Comparison of ENCODE assay signal across 8 mouse cellular contexts in the genomic region with DNA sequence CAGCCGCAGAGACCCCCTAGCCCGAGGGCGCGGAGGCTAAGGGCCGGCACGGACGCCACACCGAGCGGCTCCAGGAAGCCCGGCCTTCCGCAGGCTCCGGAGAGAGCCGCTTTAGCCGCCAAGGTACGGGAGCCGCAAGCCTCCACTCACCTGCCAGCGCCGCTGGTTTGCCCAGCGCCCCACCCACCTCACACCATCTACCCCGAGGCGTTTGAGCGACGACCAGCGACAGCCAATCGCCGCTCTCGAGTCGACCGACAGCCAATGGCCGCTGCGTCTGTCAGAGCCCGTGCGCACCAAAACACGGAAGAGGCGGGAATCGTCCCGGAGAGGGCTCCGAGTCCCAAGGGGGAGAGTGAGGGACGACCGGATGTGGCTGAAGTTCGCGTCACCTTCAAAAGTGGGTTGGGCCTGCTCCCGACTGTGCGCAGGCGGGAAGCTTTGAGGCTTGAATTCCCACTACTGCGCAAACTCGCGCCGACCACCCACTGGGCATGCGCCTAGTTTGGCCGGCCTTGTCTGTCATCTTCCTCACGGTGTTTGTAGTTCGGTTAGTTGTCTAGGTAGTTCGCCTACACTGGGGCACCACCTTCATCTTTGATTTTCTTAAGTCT. TPM values are rescaled to one million over a fixed set of nuclear protein-coding genes. Genes with fewer than 3 reads are reported as not detected.
A peak's percentile ranks its signal among the peaks of the same experiment; 100 is the strongest.
DNase-seq lines count a peak whose midpoint lies in the region; ATAC-seq and TF ChIP-seq lines count a peak whose summit lies in the region.

A gene (minus strand): TSS at position 206 of the 614 bp plus-strand sequence.

- peak; percentile 99 for ATAC-seq in embryonic facial prominence, embryonic 15.5 days (ENCODE audit: insufficient number of reproducible peaks, low FRiP score, low TSS enrichment, low read depth)
- peak; percentile 98 for ATAC-seq in limb, embryonic 14.5 days (ENCODE audit: low FRiP score, low read depth)
- ATAC-seq in midbrain, postnatal 0 days (ENCODE audit: low FRiP score), result peak; percentile 99

- peak within 1 kb of the TSS; percentile 86 for H3K27ac ChIP-seq in bone marrow, adult 2 months (ENCODE audit: control insufficient read depth, insufficient read depth, low read depth, low read length, poor library complexity)
- H3K27ac ChIP-seq in embryonic facial prominence, embryonic 15.5 days (replicated peaks), result peak within 1 kb of the TSS; percentile 85
- H3K27ac ChIP-seq in limb, embryonic 14.5 days (replicated peaks; ENCODE audit: low read depth, low read length), result peak within 1 kb of the TSS; percentile 33
- H3K27ac ChIP-seq in midbrain, postnatal 0 days (ENCODE audit: low read depth, low read length), result peak within 1 kb of the TSS; percentile 77

- no peak for TF ChIP-seq CTCF in bone marrow, adult 2 months (IDR thresholded peaks at IDR 0.05; ENCODE audit: control insufficient read depth, insufficient read depth, low read length)
- peak; percentile 16; the same call in 1 of the 2 replicates for TF ChIP-seq CTCF in midbrain, postnatal 0 days (IDR thresholded peaks at IDR 0.05)

- DNase-seq in 416B (ENCODE audit: low read depth), result peak; percentile 99
- peak; percentile 99 for DNase-seq in heart, adult 8-10 months (ENCODE audit: low spot score)
- peak; percentile 99 for DNase-seq in kidney, adult 9 months
- peak; percentile 99 for DNase-seq in limb, embryonic 14.5 days (ENCODE audit: low spot score)
- peak; percentile 100 for DNase-seq in midbrain, postnatal 0 days (ENCODE audit: low spot score)
- DNase-seq in spleen, postnatal 14 days (ENCODE audit: low spot score in 2 of 2), result peak; percentile 94

- peak within 1 kb of the TSS; percentile 55 for H3K4me2 ChIP-seq in embryonic facial prominence, embryonic 15.5 days (replicated peaks)
- peak within 1 kb of the TSS; percentile 79 for H3K4me2 ChIP-seq in limb, embryonic 14.5 days (replicated peaks; ENCODE audit: low read depth, low read length, severe bottlenecking)
- peak within 1 kb of the TSS; percentile 76 for H3K4me2 ChIP-seq in midbrain, postnatal 0 days (ENCODE audit: low read depth, low read length, poor library complexity, severe bottlenecking)

- H3K4me1 ChIP-seq in bone marrow, adult 2 months (ENCODE audit: control insufficient read depth, insufficient read depth, low read length), result no peaks in the 10 kb centered on the region
- peaks cover 9% of the 10 kb centered on the region for H3K4me1 ChIP-seq in embryonic facial prominence, embryonic 15.5 days
- H3K4me1 ChIP-seq in limb, embryonic 14.5 days (ENCODE audit: control insufficient read depth, insufficient read depth, low read length), result peaks cover 5% of the 10 kb centered on the region
- no peaks in the 10 kb centered on the region for H3K4me1 ChIP-seq in midbrain, postnatal 0 days (ENCODE audit: insufficient read depth, low read length)

- no peaks in the 10 kb centered on the region for H3K9me3 ChIP-seq in embryonic facial prominence, embryonic 15.5 days (replicated peaks)
- H3K9me3 ChIP-seq in limb, embryonic 14.5 days (ENCODE audit: control insufficient read depth, low read length), result no peaks in the 10 kb centered on the region
- H3K9me3 ChIP-seq in midbrain, postnatal 0 days (ENCODE audit: low read length), result no peaks in the 10 kb centered on the region

- H3K4me3 ChIP-seq in bone marrow, adult 2 months (replicated peaks; ENCODE audit: control insufficient read depth, low read depth, low read length), result peak within 1 kb of the TSS; percentile 94
- H3K4me3 ChIP-seq in embryonic facial prominence, embryonic 15.5 days (replicated peaks), result peak within 1 kb of the TSS; percentile 99
- H3K4me3 ChIP-seq in limb, embryonic 14.5 days (replicated peaks; ENCODE audit: low read length), result peak within 1 kb of the TSS; percentile 73
- peak within 1 kb of the TSS; percentile 79 for H3K4me3 ChIP-seq in midbrain, postnatal 0 days (ENCODE audit: low read depth, low read length)

- peak; percentile 87; the same call in 1 of the 2 replicates for TF ChIP-seq POLR2A in bone marrow, adult 2 months (IDR thresholded peaks at IDR 0.05; ENCODE audit: borderline replicate concordance, control insufficient read depth, low read depth, low read length)
- 0 out of 2 replicates have a peak, but pooled peaks have one; percentile 56 for TF ChIP-seq POLR2A in limb, embryonic 14.5 days (IDR thresholded peaks at IDR 0.05; ENCODE audit: borderline replicate concordance, extremely low read depth, insufficient read depth, insufficient read length)

- H3K36me3 ChIP-seq in embryonic facial prominence, embryonic 15.5 days, result peaks cover 17% of the 10 kb centered on the region
- peaks cover 29% of the 10 kb centered on the region for H3K36me3 ChIP-seq in limb, embryonic 14.5 days (ENCODE audit: control insufficient read depth, insufficient read depth, low read length)
- H3K36me3 ChIP-seq in midbrain, postnatal 0 days (ENCODE audit: insufficient read depth, low read length), result peaks cover 22% of the 10 kb centered on the region

- WGBS in bone marrow, adult 2 months, result under 1% methylated on average over 54 of the region's 54 CpGs
- under 1% methylated on average over 54 of the region's 54 CpGs for WGBS in embryonic facial prominence, embryonic 15.5 days
- WGBS in limb, embryonic 14.5 days, result under 1% methylated on average over 54 of the region's 54 CpGs
- WGBS in midbrain, postnatal 0 days, result under 1% methylated on average over 54 of the region's 54 CpGs

- H3K9ac ChIP-seq in embryonic facial prominence, embryonic 15.5 days, result peak within 1 kb of the TSS; percentile 92
- peak within 1 kb of the TSS; percentile 70 for H3K9ac ChIP-seq in limb, embryonic 14.5 days (ENCODE audit: low read depth, low read length, severe bottlenecking)
- peak within 1 kb of the TSS; percentile 83 for H3K9ac ChIP-seq in midbrain, postnatal 0 days (replicated peaks; ENCODE audit: low read length, poor library complexity, severe bottlenecking)

- no peaks in the 10 kb centered on the region for H3K27me3 ChIP-seq in embryonic facial prominence, embryonic 15.5 days
- H3K27me3 ChIP-seq in limb, embryonic 14.5 days (ENCODE audit: control insufficient read depth, insufficient read depth, low read length), result no peaks in the 10 kb centered on the region
- H3K27me3 ChIP-seq in midbrain, postnatal 0 days (ENCODE audit: insufficient read depth, low read length), result no peaks in the 10 kb centered on the region

RNA-seq across cellular contexts. Expression of the gene that starts here (rescaled TPM):
- polyA plus RNA-seq in bone marrow, adult 2 months (2011; ENCODE audit: insufficient read depth, insufficient read length, low replicate concordance, missing spikeins), result 9.1 and 21.6 TPM in 2 replicates
- 23.0 and 26.6 TPM in 2 replicates for polyA plus RNA-seq in embryonic facial prominence, embryonic 15.5 days (2015; fragmentation: Nextera tagmentation; extraction: Ambion mirVana)
- 1 to 10 TPM; 4.5 to 7.2 (median 6.3) TPM for total RNA-seq in heart, adult 8-10 months (2022)
- polyA plus RNA-seq in limb, embryonic 14.5 days (2012; rRNA removed), result 39.4 and 46.7 TPM in 2 replicates
- 18.0 and 22.0 TPM in 2 replicates for polyA plus RNA-seq in limb, embryonic 14.5 days (2014; fragmentation: Nextera tagmentation; extraction: Ambion mirVana)
- 21.8 and 25.3 TPM in 2 replicates for total RNA-seq in midbrain, postnatal 0 days (2014; rRNA removed)
- polyA plus RNA-seq in midbrain, postnatal 0 days (2015; fragmentation: Nextera tagmentation; extraction: Ambion mirVana), result 15.2 and 15.4 TPM in 2 replicates

Comparison
In these comparisons a context has a peak if more than half of its experiments do, and no peak if none do; other contexts are left out.
1. Peak in every context shown above with its lines: DNase-seq, ATAC-seq, H3K4me3 ChIP-seq and H3K27ac ChIP-seq.
2. H3K27ac ChIP-seq: peak in every context shown above with its lines; median percentile 86 in bone marrow, adult 2 months; 85 in embryonic facial prominence, embryonic 15.5 days; 77 in midbrain, postnatal 0 days; 33 in limb, embryonic 14.5 days.